Mouse (Mus musculus) heart, embryonic 13.5 days (tissue): ENCODE data around the gene Olfr854. TPM values are rescaled to one million over a fixed set of nuclear protein-coding genes. Genes with fewer than 3 reads are reported as not detected.

Source experiments
- ATAC-seq: fragments of 200-750 bp; cut with Nextera tagmentation; 2 replicates; pipeline ENCODE4 v1.8.0; 2017; ENCODE audit warnings: moderate TSS enrichment; ENCODE audit not compliant: insufficient number of reproducible peaks, low FRiP score, low TSS enrichment; ENCODE audit errors: extremely low read depth
- H3K27ac ChIP-seq: fragments of 300-500 bp; sonication (generic); replicated peaks from 2 replicates; pipeline ENCODE4 v1.5.1; 2015; ENCODE audit warnings: moderate library complexity, mild to moderate bottlenecking, inconsistent platforms
- H3K27me3 ChIP-seq: fragments of 300-500 bp; sonication (generic); replicated peaks from 2 replicates; pipeline ENCODE4 v1.6.1; 2015; ENCODE audit warnings: mild to moderate bottlenecking, inconsistent platforms
- H3K36me3 ChIP-seq: fragments of 300-500 bp; sonication (generic); 2 replicates; pipeline ENCODE4 v1.6.1; 2015; ENCODE audit warnings: mild to moderate bottlenecking, inconsistent platforms
- H3K4me1 ChIP-seq: fragments of 300-500 bp; sonication (generic); 2 replicates; pipeline ENCODE4 v1.6.1; 2015; ENCODE audit warnings: inconsistent platforms
- H3K4me2 ChIP-seq: fragments of 300-500 bp; sonication (generic); 2 replicates; pipeline ENCODE4 v1.6.1; 2015; ENCODE audit warnings: inconsistent platforms, mild to moderate bottlenecking, moderate library complexity
- H3K4me3 ChIP-seq: fragments of 300-500 bp; sonication (generic); 2 replicates; pipeline ENCODE4 v1.5.1; 2015; ENCODE audit warnings: moderate library complexity, mild to moderate bottlenecking, inconsistent platforms
- H3K9ac ChIP-seq: fragments of 300-500 bp; sonication (generic); 2 replicates; pipeline ENCODE4 v1.6.1; 2015; ENCODE audit warnings: inconsistent platforms, mild to moderate bottlenecking, moderate library complexity
- H3K9me3 ChIP-seq: fragments of 300-500 bp; sonication (generic); 2 replicates; pipeline ENCODE4 v1.6.1; 2016; ENCODE audit warnings: inconsistent platforms
- WGBS: fragments of 180-500 bp; shearing (Covaris S2); methylation state at CpG from one replicate; pipeline ENCODE4 v1.1.7; 2015; ENCODE audit warnings: mixed read lengths; 5-methylcytosine and 5-hydroxymethylcytosine counted together
- polyA plus RNA-seq: library from polyadenylated mRNA; unstranded; fragments of >200 nt; fragmentation: Nextera tagmentation; extraction: Ambion mirVana; gene quantifications from 2 replicates; pipeline ENCODE4 v1.2.1, GENCODE M21; 2015

Olfr854 gene
- polyA plus RNA-seq: not detected in 2 replicates

GRCm38 (mm10) chr9:19567282-19567681 lies at the start of gene Olfr854:
Gene Olfr854, minus strand, starts transcription at chr9:19567382.
- ATAC-seq: no peak
- Histone ChIP-seq H3K4me3 (no peak within 1 kb of the TSS), H3K4me2 (no peak within 1 kb of the TSS), H3K4me1 (no peaks in the 10 kb centered on the region), H3K9ac (no peak within 1 kb of the TSS), H3K9me3 (0 out of 2 replicates have a peak, but pooled peaks cover 6% of the 10 kb centered on the region), H3K27me3 (no peaks in the 10 kb centered on the region), H3K27ac (no peak within 1 kb of the TSS), H3K36me3 (no peaks in the 10 kb centered on the region)
- WGBS: 46% methylated on average over 1 of the region's 1 CpGs

GRCm38 (mm10) chr9:19582317-19582716 lies 15.1 kb upstream of the Olfr854 start, which contains the start of gene Olfr855:
Gene Olfr855, plus strand, starts transcription at chr9:19582617.
- no peak for ATAC-seq
- no peaks in the 10 kb centered on the region for H3K36me3 ChIP-seq
- no peak within 1 kb of the TSS for H3K4me2 ChIP-seq
- H3K4me3 ChIP-seq: no peak within 1 kb of the TSS
- peaks cover 7% of the 10 kb centered on the region; the same call in 1 of the 2 replicates for H3K9me3 ChIP-seq
- no peaks in the 10 kb centered on the region for H3K4me1 ChIP-seq
- no peaks in the 10 kb centered on the region for H3K27me3 ChIP-seq
- no peak within 1 kb of the TSS for H3K9ac ChIP-seq
- no peak within 1 kb of the TSS for H3K27ac ChIP-seq

- no peak for ATAC-seq
- Histone ChIP-seq H3K9ac (no peak within 1 kb of the TSS), H3K9me3 (peaks cover 6% of the 10 kb centered on the region), H3K27ac (no peak within 1 kb of the TSS), H3K4me1 (no peaks in the 10 kb centered on the region), H3K27me3 (no peaks in the 10 kb centered on the region), H3K4me2 (no peak within 1 kb of the TSS), H3K4me3 (no peak within 1 kb of the TSS), H3K36me3 (no peaks in the 10 kb centered on the region)
- WGBS: 70% methylated on average over 1 of the region's 1 CpGs
Observed at GRCm38 (mm10) chr9:19540976-19541375, 26.2 kb downstream of the Olfr854 start, which contains the start of gene Olfr853. Gene Olfr853, minus strand, starts transcription at chr9:19541076.

Other genes starting within 250 kb of the Olfr854 start
- not detected in 2 replicates for gene Olfr845, start 230.9 kb downstream of the Olfr854 start, polyA plus RNA-seq
- gene Olfr846, start 203.4 kb downstream of the Olfr854 start, polyA plus RNA-seq: not detected in 2 replicates
- gene Olfr847, start 188.7 kb downstream of the Olfr854 start, polyA plus RNA-seq: not detected in 2 replicates
- not detected in 2 replicates for gene Olfr849, start 127.1 kb downstream of the Olfr854 start, polyA plus RNA-seq
- gene Olfr850, start 89.1 kb downstream of the Olfr854 start, polyA plus RNA-seq: not detected in 2 replicates
- gene Olfr851, start 74.1 kb downstream of the Olfr854 start, polyA plus RNA-seq: not detected in 2 replicates
- gene Olfr853, start 26.3 kb downstream of the Olfr854 start, polyA plus RNA-seq: not detected in 2 replicates
- gene Olfr855, start 15.2 kb upstream of the Olfr854 start, polyA plus RNA-seq: not detected in 2 replicates
- 17.9 and 18.8 TPM in 2 replicates for gene Zfp317, start 54.7 kb upstream of the Olfr854 start, polyA plus RNA-seq
- not detected in 2 replicates for gene Olfr857, start 142.1 kb upstream of the Olfr854 start, polyA plus RNA-seq
- gene Olfr58, start 212.9 kb upstream of the Olfr854 start, polyA plus RNA-seq: not detected in 2 replicates
- not detected in 2 replicates for gene Olfr859, start 237.5 kb upstream of the Olfr854 start, polyA plus RNA-seq